Mouse (Mus musculus): ENCODE measurements around the gene Gzme. TPM values are rescaled to one million over a fixed set of nuclear protein-coding genes. Genes with fewer than 3 reads are reported as not detected.
"Not testable (repeated sequence)": the region's sequence is repeated elsewhere in the genome, so short reads cannot be mapped to it uniquely, and the experiment has no call there.

Gene Gzme
- polyA plus RNA-seq (2014; fragmentation: Nextera tagmentation; extraction: Ambion mirVana) = not detected in 2 replicates

- H3K27me3 ChIP-seq (ENCODE audit: control insufficient read depth, insufficient read depth, low read length) = no peaks in the 10 kb centered on the region
- ATAC-seq (replicated peaks; ENCODE audit: insufficient number of reproducible peaks, low FRiP score, low TSS enrichment) = no peak
- no peaks in the 10 kb centered on the region for H3K36me3 ChIP-seq (ENCODE audit: control insufficient read depth, insufficient read depth, low read length)
- H3K4me3 ChIP-seq (ENCODE audit: low read depth, low read length) = no peak within 1 kb of the TSS
- H3K27ac ChIP-seq (ENCODE audit: low read depth, low read length) = no peak within 1 kb of the TSS
- no peaks in the 10 kb centered on the region for H3K4me1 ChIP-seq (ENCODE audit: control insufficient read depth, insufficient read depth, low read length)
- no peak within 1 kb of the TSS for H3K9ac ChIP-seq (ENCODE audit: low read depth, low read length)
- H3K4me2 ChIP-seq = no peak within 1 kb of the TSS
- H3K9me3 ChIP-seq (replicated peaks; ENCODE audit: control insufficient read depth, low read length) = no peaks in the 10 kb centered on the region
Observed at GRCm38 (mm10) chr14:56120525-56120924, at the start of gene Gzme. TSS of gene Gzme (minus strand) at chr14:56120625.

GRCm38 (mm10) chr14:56168009-56168408 is 47.6 kb upstream of the Gzme start:
- Histone ChIP-seq H3K27ac (ENCODE audit: low read depth, low read length) (no peak overlapping the region), H3K9me3 (replicated peaks; ENCODE audit: control insufficient read depth, low read length) (no peaks in the 10 kb centered on the region), H3K27me3 (ENCODE audit: control insufficient read depth, insufficient read depth, low read length) (no peaks in the 10 kb centered on the region), H3K9ac (ENCODE audit: low read depth, low read length) (no peak overlapping the region), H3K36me3 (ENCODE audit: control insufficient read depth, insufficient read depth, low read length) (no peaks in the 10 kb centered on the region), H3K4me2 (no peak overlapping the region), H3K4me1 (ENCODE audit: control insufficient read depth, insufficient read depth, low read length) (no peaks in the 10 kb centered on the region), H3K4me3 (ENCODE audit: low read depth, low read length) (no peak overlapping the region)
- WGBS (ENCODE audit: insufficient replicate concordance) = 61% methylated on average over 6 of the region's 6 CpGs
- ATAC-seq (replicated peaks; ENCODE audit: insufficient number of reproducible peaks, low FRiP score, low TSS enrichment) = no peak

DNA sequence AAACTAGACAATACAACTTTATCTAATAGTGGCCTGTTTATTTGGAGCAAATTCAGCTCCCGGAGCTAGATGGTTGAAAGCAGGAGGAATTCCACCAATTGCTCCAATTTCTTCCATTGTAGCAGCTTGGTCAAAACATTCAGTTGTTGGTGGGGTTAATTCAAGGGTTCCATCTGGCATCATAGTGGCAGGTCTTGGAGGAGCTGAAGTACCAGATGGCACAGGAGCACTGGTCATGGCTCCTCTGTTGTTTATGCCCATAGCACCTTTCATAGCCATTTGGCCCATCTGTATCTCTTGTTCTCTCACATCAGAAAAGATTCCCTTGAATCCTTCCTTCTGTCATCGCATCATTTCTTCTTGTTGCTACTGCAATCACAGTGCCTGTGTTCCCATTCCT is 41.7 kb upstream of the Gzme start:
- Histone ChIP-seq H3K9me3 (replicated peaks; ENCODE audit: control insufficient read depth, low read length) (no peaks in the 10 kb centered on the region), H3K4me3 (ENCODE audit: low read depth, low read length) (no peak overlapping the region), H3K27me3 (ENCODE audit: control insufficient read depth, insufficient read depth, low read length) (no peaks in the 10 kb centered on the region), H3K4me1 (ENCODE audit: control insufficient read depth, insufficient read depth, low read length) (no peaks in the 10 kb centered on the region), H3K36me3 (ENCODE audit: control insufficient read depth, insufficient read depth, low read length) (no peaks in the 10 kb centered on the region), H3K27ac (ENCODE audit: low read depth, low read length) (no peak overlapping the region), H3K4me2 (no peak overlapping the region), H3K9ac (ENCODE audit: low read depth, low read length) (no peak overlapping the region)
- WGBS (ENCODE audit: insufficient replicate concordance) = 62% methylated on average over 2 of the region's 2 CpGs
- no peak for ATAC-seq (replicated peaks; ENCODE audit: insufficient number of reproducible peaks, low FRiP score, low TSS enrichment)

GRCm38 (mm10) chr14:56159479-56159878 is 39.1 kb upstream of the Gzme start, which contains the start of gene Gzmg:
TSS of gene Gzmg (minus strand) at chr14:56159579.
- not testable (repeated sequence) for ATAC-seq (replicated peaks; ENCODE audit: insufficient number of reproducible peaks, low FRiP score, low TSS enrichment); H3K4me2 ChIP-seq; H3K4me1 ChIP-seq (ENCODE audit: control insufficient read depth, insufficient read depth, low read length); H3K36me3 ChIP-seq (ENCODE audit: control insufficient read depth, insufficient read depth, low read length); H3K27me3 ChIP-seq (ENCODE audit: control insufficient read depth, insufficient read depth, low read length); H3K9ac ChIP-seq (ENCODE audit: low read depth, low read length); H3K4me3 ChIP-seq (ENCODE audit: low read depth, low read length); H3K9me3 ChIP-seq (replicated peaks; ENCODE audit: control insufficient read depth, low read length); H3K27ac ChIP-seq (ENCODE audit: low read depth, low read length)
- WGBS (ENCODE audit: insufficient replicate concordance) = 63% methylated on average over 2 of the region's 2 CpGs

- no peak overlapping the region for H3K4me2 ChIP-seq
- ATAC-seq (replicated peaks; ENCODE audit: insufficient number of reproducible peaks, low FRiP score, low TSS enrichment) = no peak
- H3K9me3 ChIP-seq (replicated peaks; ENCODE audit: control insufficient read depth, low read length) = no peaks in the 10 kb centered on the region
- H3K27me3 ChIP-seq (ENCODE audit: control insufficient read depth, insufficient read depth, low read length) = no peaks in the 10 kb centered on the region
- WGBS (ENCODE audit: insufficient replicate concordance) = 60% methylated on average over 2 of the region's 2 CpGs
- H3K4me1 ChIP-seq (ENCODE audit: control insufficient read depth, insufficient read depth, low read length) = no peaks in the 10 kb centered on the region
- no peak overlapping the region for H3K27ac ChIP-seq (ENCODE audit: low read depth, low read length)
- no peak overlapping the region for H3K4me3 ChIP-seq (ENCODE audit: low read depth, low read length)
- H3K9ac ChIP-seq (ENCODE audit: low read depth, low read length) = no peak overlapping the region
- no peaks in the 10 kb centered on the region for H3K36me3 ChIP-seq (ENCODE audit: control insufficient read depth, insufficient read depth, low read length)
Observed at GRCm38 (mm10) chr14:56155340-56155739, 34.9 kb upstream of the Gzme start.

DNA sequence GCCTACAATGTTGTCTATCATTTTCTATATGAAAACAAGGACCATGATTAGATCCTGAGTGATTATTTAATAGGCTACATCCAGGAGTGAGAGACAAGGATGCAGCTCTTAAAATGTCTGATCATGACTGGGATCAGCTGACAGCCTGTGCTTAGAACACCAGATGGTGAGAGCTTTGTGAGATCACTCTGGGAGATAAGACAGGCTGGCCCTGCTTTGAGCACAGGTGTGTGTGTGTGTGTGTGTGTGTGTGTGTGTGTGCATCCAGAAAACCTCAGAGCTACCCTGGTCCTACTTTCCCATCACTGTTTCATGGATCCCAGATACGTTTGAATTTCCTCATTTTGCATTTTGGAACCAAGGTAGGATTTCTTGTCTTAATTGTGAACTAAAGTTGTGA is 13.2 kb upstream of the Gzme start:
- not testable (repeated sequence) for H3K27ac ChIP-seq (ENCODE audit: low read depth, low read length); H3K4me1 ChIP-seq (ENCODE audit: control insufficient read depth, insufficient read depth, low read length); H3K4me3 ChIP-seq (ENCODE audit: low read depth, low read length); ATAC-seq (replicated peaks; ENCODE audit: insufficient number of reproducible peaks, low FRiP score, low TSS enrichment); H3K9me3 ChIP-seq (replicated peaks; ENCODE audit: control insufficient read depth, low read length); H3K9ac ChIP-seq (ENCODE audit: low read depth, low read length); H3K36me3 ChIP-seq (ENCODE audit: control insufficient read depth, insufficient read depth, low read length); H3K4me2 ChIP-seq; H3K27me3 ChIP-seq (ENCODE audit: control insufficient read depth, insufficient read depth, low read length)
- 74% methylated on average over 1 of the region's 1 CpGs for WGBS (ENCODE audit: insufficient replicate concordance)

DNA sequence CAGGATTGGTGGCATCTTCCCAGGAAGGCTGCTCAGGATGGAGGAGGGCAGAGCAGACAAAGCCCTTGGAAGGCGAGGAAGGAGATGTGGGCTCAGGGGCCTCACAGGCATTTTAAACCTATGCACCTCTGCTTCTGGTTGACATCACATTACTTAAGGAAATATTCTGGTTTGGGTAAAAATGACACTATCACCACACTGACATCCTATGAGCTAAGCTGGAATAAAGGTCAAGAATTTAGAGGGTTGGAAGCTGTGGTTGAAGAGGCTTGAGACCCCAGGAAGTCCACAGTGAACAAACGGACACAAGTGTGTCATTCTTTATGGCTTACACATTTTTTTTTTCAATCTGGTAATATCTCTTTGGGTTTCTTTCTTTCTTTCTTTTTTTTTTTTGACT is 12.1 kb upstream of the Gzme start, which contains the start of gene Gzmd:
TSS of gene Gzmd (minus strand) at position 101 of the 400 bp plus-strand sequence.
- H3K4me1 ChIP-seq (ENCODE audit: control insufficient read depth, insufficient read depth, low read length); H3K27ac ChIP-seq (ENCODE audit: low read depth, low read length); ATAC-seq (replicated peaks; ENCODE audit: insufficient number of reproducible peaks, low FRiP score, low TSS enrichment); H3K9ac ChIP-seq (ENCODE audit: low read depth, low read length); H3K4me3 ChIP-seq (ENCODE audit: low read depth, low read length); H3K9me3 ChIP-seq (replicated peaks; ENCODE audit: control insufficient read depth, low read length); H3K36me3 ChIP-seq (ENCODE audit: control insufficient read depth, insufficient read depth, low read length); H3K4me2 ChIP-seq; H3K27me3 ChIP-seq (ENCODE audit: control insufficient read depth, insufficient read depth, low read length): not testable (repeated sequence)
- WGBS (ENCODE audit: insufficient replicate concordance) = 82% methylated on average over 2 of the region's 2 CpGs

DNA sequence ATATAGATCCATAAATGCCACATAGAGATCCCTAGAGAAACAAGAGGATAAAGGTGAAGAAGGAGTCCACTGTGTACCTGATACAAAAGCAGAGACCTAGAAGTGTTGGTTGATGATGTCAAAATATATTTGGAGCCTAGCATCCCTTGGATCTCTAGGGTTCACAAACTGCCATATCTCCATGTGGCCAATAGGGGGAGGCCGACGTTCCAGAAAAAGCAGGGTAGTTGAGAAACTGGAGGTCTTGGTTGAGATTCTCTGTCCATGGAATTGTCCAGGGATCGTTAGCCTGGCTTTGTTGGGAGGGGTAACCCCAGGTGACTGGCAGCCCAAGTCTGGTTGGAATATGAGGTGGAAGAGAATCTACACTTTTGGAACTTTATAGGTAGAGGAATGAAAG is 7.9 kb upstream of the Gzme start:
- WGBS (ENCODE audit: insufficient replicate concordance) = 38% methylated on average over 3 of the region's 3 CpGs
- Histone ChIP-seq H3K4me2 (no peak overlapping the region), H3K27me3 (ENCODE audit: control insufficient read depth, insufficient read depth, low read length) (no peaks in the 10 kb centered on the region), H3K9ac (ENCODE audit: low read depth, low read length) (no peak overlapping the region), H3K27ac (ENCODE audit: low read depth, low read length) (no peak overlapping the region), H3K9me3 (replicated peaks; ENCODE audit: control insufficient read depth, low read length) (no peaks in the 10 kb centered on the region), H3K4me1 (ENCODE audit: control insufficient read depth, insufficient read depth, low read length) (no peaks in the 10 kb centered on the region), H3K4me3 (ENCODE audit: low read depth, low read length) (no peak overlapping the region), H3K36me3 (ENCODE audit: control insufficient read depth, insufficient read depth, low read length) (no peaks in the 10 kb centered on the region)
- ATAC-seq (replicated peaks; ENCODE audit: insufficient number of reproducible peaks, low FRiP score, low TSS enrichment) = no peak

DNA sequence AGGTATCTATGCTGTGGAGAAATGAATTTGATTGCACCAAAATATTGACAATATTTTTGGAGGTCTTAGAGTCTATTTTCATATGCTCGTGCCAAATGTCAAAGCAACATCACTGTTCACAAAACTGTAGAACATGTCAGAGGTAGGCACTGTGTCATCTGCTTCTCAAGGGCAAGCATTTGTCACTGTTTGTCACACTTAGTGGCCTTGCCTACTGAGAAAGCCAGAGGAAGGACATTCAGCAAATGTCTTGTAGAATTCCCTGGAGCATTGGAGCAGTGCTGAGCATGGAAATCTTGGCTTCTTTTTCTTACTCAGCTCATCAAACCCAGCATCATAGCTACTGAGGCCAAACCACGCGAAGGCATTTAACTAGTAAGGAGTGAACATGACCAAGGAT is 3.1 kb upstream of the Gzme start:
- WGBS (ENCODE audit: insufficient replicate concordance) = 81% methylated on average over 3 of the region's 3 CpGs

More for the DNA sequence above, 3.1 kb upstream of the Gzme start:
- no peaks in the 10 kb centered on the region for H3K9me3 ChIP-seq (replicated peaks; ENCODE audit: control insufficient read depth, low read length)
- H3K4me1 ChIP-seq (ENCODE audit: control insufficient read depth, insufficient read depth, low read length) = no peaks in the 10 kb centered on the region
- H3K4me2 ChIP-seq = no peak overlapping the region
- no peak overlapping the region for H3K4me3 ChIP-seq (ENCODE audit: low read depth, low read length)
- H3K27me3 ChIP-seq (ENCODE audit: control insufficient read depth, insufficient read depth, low read length) = no peaks in the 10 kb centered on the region
- no peak overlapping the region for H3K27ac ChIP-seq (ENCODE audit: low read depth, low read length)
- ATAC-seq (replicated peaks; ENCODE audit: insufficient number of reproducible peaks, low FRiP score, low TSS enrichment) = no peak
- H3K36me3 ChIP-seq (ENCODE audit: control insufficient read depth, insufficient read depth, low read length) = no peaks in the 10 kb centered on the region
- no peak overlapping the region for H3K9ac ChIP-seq (ENCODE audit: low read depth, low read length)

Data from heart, embryonic 11.5 days (tissue).